Comparison of ENCODE assay signal across 8 mouse cellular contexts in the genomic region with DNA sequence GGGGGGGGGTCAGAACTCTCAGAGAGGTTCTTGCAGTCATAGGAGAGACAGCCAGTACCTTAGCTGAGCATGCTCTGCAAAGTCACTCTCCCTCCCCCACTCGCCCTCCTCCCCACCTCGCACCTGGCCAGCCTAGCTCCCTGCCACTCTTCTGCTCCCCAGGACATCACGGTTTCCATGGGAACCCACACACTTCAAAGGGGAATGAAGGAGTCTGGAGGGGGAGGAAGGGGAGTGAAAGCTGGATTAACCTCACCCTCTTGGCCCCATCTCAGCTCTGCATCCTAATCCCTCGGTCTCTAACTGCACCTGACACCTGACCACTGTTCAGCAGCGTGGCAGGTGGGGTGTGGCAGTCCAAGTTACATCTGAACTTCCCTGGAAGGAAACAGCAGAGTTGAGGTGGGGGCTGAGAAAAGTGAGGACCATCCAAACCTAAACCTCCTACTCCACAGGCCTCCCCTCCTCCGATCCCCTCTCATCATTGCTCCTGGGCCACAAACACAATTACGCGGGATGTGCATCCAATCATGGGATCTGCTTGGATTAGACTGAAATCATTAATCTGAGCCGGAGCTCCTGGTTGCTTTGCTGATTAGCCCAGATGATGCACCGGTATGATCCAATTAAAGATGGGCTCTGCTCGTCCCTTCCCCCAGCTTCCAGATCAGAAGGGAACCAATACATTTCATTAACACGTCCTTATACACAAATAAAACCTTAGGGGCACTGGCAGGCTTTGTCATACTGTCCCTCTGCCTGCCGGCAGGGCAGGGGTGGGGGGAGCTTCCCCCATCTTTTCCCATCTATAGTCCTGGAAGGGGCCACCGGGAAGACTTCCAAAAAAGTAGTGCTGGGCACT.
DNase-seq lines count a peak whose midpoint lies in the region; ATAC-seq and TF ChIP-seq lines count a peak whose summit lies in the region.

No protein-coding gene starts in this region.

- no peak for DNase-seq in cerebellum, adult 9-11 months
- no peak for DNase-seq in stomach, postnatal 0 days (ENCODE audit: low spot score)
- no peak for DNase-seq in urinary bladder, postnatal 10 days (ENCODE audit: low spot score)

- no peak overlapping the region for H3K9ac ChIP-seq in stomach, embryonic 14.5 days (replicated peaks; ENCODE audit: low read depth, low read length)
- no peak overlapping the region for H3K9ac ChIP-seq in stomach, postnatal 0 days (ENCODE audit: low read length)
- no peak overlapping the region for H3K9ac ChIP-seq in hindbrain, embryonic 16.5 days (ENCODE audit: low read depth, low read length)

- H3K9me3 ChIP-seq in stomach, embryonic 14.5 days (ENCODE audit: control insufficient read depth, low read depth, low read length): no peaks in the 10 kb centered on the region
- no peaks in the 10 kb centered on the region for H3K9me3 ChIP-seq in stomach, postnatal 0 days (ENCODE audit: control insufficient read depth, low read length)
- no peaks in the 10 kb centered on the region for H3K9me3 ChIP-seq in hindbrain, embryonic 16.5 days (ENCODE audit: control insufficient read depth, low read length)

- ATAC-seq in cerebellum, adult (ENCODE audit: insufficient number of reproducible peaks, low FRiP score, low TSS enrichment): 0 out of 2 replicates have a peak, but pooled peaks have one; percentile 38
- ATAC-seq in stomach, embryonic 14.5 days (ENCODE audit: insufficient number of reproducible peaks, insufficient read depth, low FRiP score, low read depth): peak; percentile 20; the same call in 1 of the 2 replicates
- ATAC-seq in stomach, postnatal 0 days (ENCODE audit: low FRiP score, low TSS enrichment): no peak
- peak; percentile 76 for ATAC-seq in hindbrain, embryonic 16.5 days
- no peak for ATAC-seq in granulocyte monocyte progenitor cell, adult 5-6 weeks (replicated peaks; ENCODE audit: poor library complexity, severe bottlenecking)
- ATAC-seq in megakaryocyte, adult 5-6 weeks (ENCODE audit: poor library complexity, severe bottlenecking): no peak

- TF ChIP-seq CTCF in stomach, postnatal 0 days (IDR thresholded peaks at IDR 0.05; ENCODE audit: low read depth): no peak

- no peak overlapping the region for H3K4me3 ChIP-seq in stomach, embryonic 14.5 days (ENCODE audit: low read depth, low read length)
- H3K4me3 ChIP-seq in stomach, postnatal 0 days (ENCODE audit: low read depth, low read length): no peak overlapping the region
- no peak overlapping the region for H3K4me3 ChIP-seq in hindbrain, embryonic 16.5 days (ENCODE audit: low read length)

- no peak overlapping the region for H3K27ac ChIP-seq in stomach, embryonic 14.5 days (ENCODE audit: low read length)
- no peak overlapping the region for H3K27ac ChIP-seq in stomach, postnatal 0 days (replicated peaks)
- H3K27ac ChIP-seq in hindbrain, embryonic 16.5 days (ENCODE audit: low read depth, low read length): peak overlapping the region; percentile 66

- no peaks in the 10 kb centered on the region for H3K27me3 ChIP-seq in stomach, embryonic 14.5 days (ENCODE audit: control insufficient read depth, insufficient read depth, low read length)
- H3K27me3 ChIP-seq in stomach, postnatal 0 days (ENCODE audit: control insufficient read depth, insufficient read depth, low read length): no peaks in the 10 kb centered on the region
- no peaks in the 10 kb centered on the region for H3K27me3 ChIP-seq in hindbrain, embryonic 16.5 days (replicated peaks; ENCODE audit: control insufficient read depth, insufficient read depth, low read length)

- no peaks in the 10 kb centered on the region for H3K36me3 ChIP-seq in stomach, embryonic 14.5 days (ENCODE audit: control insufficient read depth, insufficient read depth, low read length)
- H3K36me3 ChIP-seq in stomach, postnatal 0 days (ENCODE audit: control insufficient read depth, insufficient read depth, low read length): no peaks in the 10 kb centered on the region
- H3K36me3 ChIP-seq in hindbrain, embryonic 16.5 days (ENCODE audit: control insufficient read depth, insufficient read depth, low read length): 0 out of 2 replicates have a peak, but pooled peaks cover 2% of the 10 kb centered on the region

- no peak for TF ChIP-seq EP300 in stomach, postnatal 0 days (optimal IDR thresholded peaks at IDR 0.05)

- H3K4me2 ChIP-seq in stomach, embryonic 14.5 days (replicated peaks; ENCODE audit: low read depth, low read length): no peak overlapping the region
- H3K4me2 ChIP-seq in stomach, postnatal 0 days (replicated peaks; ENCODE audit: low read depth): no peak overlapping the region
- no peak overlapping the region for H3K4me2 ChIP-seq in hindbrain, embryonic 16.5 days (ENCODE audit: low read length)

- 0 out of 2 replicates have a peak, but pooled peaks cover 3% of the 10 kb centered on the region for H3K4me1 ChIP-seq in stomach, embryonic 14.5 days (ENCODE audit: control insufficient read depth, insufficient read depth, low read length)
- no peaks in the 10 kb centered on the region for H3K4me1 ChIP-seq in stomach, postnatal 0 days (replicated peaks; ENCODE audit: control insufficient read depth, insufficient read depth)
- peaks cover 17% of the 10 kb centered on the region for H3K4me1 ChIP-seq in hindbrain, embryonic 16.5 days (ENCODE audit: control insufficient read depth, insufficient read depth, low read depth, low read length)

- 30% methylated on average over 14 of the region's 14 CpGs for WGBS in stomach, embryonic 14.5 days
- WGBS in stomach, postnatal 0 days: 34% methylated on average over 14 of the region's 14 CpGs
- 12% methylated on average over 14 of the region's 14 CpGs for WGBS in hindbrain, embryonic 16.5 days

Comparison
In these comparisons a context has a peak if more than half of its experiments do, and no peak if none do; other contexts are left out.
1. ATAC-seq: peak in cerebellum, adult (single experiment), stomach, embryonic 14.5 days (single experiment) and hindbrain, embryonic 16.5 days (single experiment); none in stomach, postnatal 0 days (single experiment), granulocyte monocyte progenitor cell, adult 5-6 weeks (single experiment) and megakaryocyte, adult 5-6 weeks (single experiment).